Mouse (Mus musculus) hematopoietic stem cell, adult 5-6 weeks (primary cell): ENCODE measurements around the gene Olfr243. TPM values are rescaled to one million over a fixed set of nuclear protein-coding genes. Genes with fewer than 3 reads are reported as not detected.
"Not testable (repeated sequence)": the region's sequence is repeated elsewhere in the genome, so short reads cannot be mapped to it uniquely, and the experiment has no call there.

ENCODE experiments used
- ATAC-seq, 2 experiments: fragments of 125-278 bp in 1 of 2; replicated peaks in 1 of 2; 2 replicates each; pipeline ENCODE4 v1.8.0; 2016 to 2017; ENCODE audit warnings: inconsistent platforms in 2 of 2, mild to moderate bottlenecking in 2 of 2, moderate number of reproducible peaks in 2 of 2, low read depth in 1 of 2, moderate TSS enrichment in 1 of 2; ENCODE audit not compliant: low FRiP score in 2 of 2, poor library complexity in 2 of 2, severe bottlenecking in 2 of 2, insufficient read depth in 1 of 2, low TSS enrichment in 1 of 2
- total RNA-seq: library from RNA; stranded (forward); fragments of 172-1452, 232-1000 nt; gene quantifications from 2 replicates; pipeline ENCODE4 v1.2.3, GENCODE M21; 2017

Olfr243 gene
- total RNA-seq, result not detected in 2 replicates

- no peak for ATAC-seq
Observed at GRCm38 (mm10) chr7:103714371-103714770, at the start of gene Olfr243. Gene Olfr243 (plus strand): TSS chr7:103714671.

GRCm38 (mm10) chr7:103671091-103671490 is 43.4 kb upstream of the Olfr243 start, which contains the start of gene Olfr624:
Gene Olfr624 (minus strand): TSS chr7:103671191.
- ATAC-seq, result no peak

DNA sequence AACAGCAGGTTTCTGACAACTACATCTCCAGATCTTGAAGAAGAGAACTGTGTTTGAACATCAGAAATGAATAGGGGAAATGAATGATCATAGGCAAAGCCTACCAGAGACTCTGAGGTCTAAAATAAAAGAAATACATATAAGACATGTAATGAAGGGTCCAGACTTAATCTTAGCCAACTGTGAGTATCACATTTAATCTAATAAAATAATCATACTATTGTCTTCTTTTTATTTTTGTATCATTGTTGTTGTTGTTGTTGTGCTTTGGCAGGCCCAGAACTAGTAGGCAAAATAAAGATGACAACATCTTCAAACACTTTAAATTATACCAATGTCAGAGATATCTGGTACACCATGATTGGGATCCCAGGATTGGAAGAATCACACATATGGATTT is 32.1 kb upstream of the Olfr243 start, which contains the start of gene Olfr625-ps1:
TSS of gene Olfr625-ps1 (plus strand) at position 301 of the 400 bp plus-strand sequence.
- no peak for ATAC-seq

DNA sequence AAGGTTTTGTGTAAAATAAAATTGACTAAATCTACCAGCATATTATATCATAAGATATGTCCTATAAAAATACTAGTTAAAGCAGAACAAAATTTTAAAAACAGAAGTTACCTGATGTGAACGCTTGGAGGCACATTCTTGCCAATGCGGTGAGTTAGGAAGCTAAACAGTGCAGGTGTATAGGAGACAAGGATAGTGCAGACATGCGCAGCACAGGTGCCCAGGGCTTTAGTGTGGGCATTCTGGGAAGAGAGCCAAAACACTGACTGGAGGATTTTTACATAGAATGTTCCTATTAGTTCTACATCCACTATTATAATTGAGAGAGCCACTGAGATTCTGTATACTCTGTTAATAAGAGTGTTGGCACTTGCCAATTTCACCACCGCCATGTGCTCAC is 15.0 kb upstream of the Olfr243 start:
- no peak for ATAC-seq

DNA sequence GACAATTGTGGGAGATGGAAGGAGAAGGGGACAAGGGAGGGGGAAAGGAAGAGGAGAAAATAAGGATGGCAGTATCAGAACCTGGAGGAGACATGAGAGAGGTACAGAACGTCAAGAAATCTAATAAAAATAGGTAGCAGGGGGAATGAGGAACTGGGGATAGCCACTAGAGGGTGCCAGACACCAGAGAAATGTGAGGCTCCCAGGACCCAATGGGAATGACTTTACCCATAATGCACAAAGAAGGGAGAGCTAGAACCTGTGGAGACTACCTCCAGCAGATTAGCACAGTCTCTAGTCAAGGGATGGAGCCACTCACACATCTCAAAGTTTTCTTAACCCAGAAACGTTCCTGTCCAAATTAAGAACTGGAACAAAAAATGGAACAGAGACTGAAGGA is 2.4 kb upstream of the Olfr243 start:
- peak in 1 of 2 experiments; percentile 53; a peak in 1 of 4 replicates for ATAC-seq

DNA sequence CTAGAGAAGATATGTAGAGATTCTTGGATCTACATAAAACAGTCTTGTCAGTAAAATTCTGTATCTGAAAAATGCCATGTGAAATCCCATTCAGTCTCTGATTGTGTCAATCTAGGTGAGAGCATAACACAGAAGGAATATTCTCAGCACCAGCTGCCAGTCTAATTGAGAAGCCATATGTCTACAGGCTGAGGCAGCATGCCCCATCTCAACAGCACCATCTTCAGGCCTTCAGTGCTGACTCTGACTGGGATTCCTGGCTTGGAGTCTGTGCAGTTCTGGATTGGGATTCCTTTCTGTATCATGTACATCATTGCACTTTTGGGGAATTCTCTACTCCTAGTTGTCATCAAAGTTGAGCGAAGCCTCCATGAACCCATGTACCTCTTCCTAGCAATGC is 1.9 kb downstream of the Olfr243 start:
- not testable (repeated sequence) for ATAC-seq

- no peak for ATAC-seq
Observed at GRCm38 (mm10) chr7:103730074-103730473, 15.6 kb downstream of the Olfr243 start, which contains the start of gene Olfr628. Gene Olfr628 (plus strand): TSS chr7:103730374.

DNA sequence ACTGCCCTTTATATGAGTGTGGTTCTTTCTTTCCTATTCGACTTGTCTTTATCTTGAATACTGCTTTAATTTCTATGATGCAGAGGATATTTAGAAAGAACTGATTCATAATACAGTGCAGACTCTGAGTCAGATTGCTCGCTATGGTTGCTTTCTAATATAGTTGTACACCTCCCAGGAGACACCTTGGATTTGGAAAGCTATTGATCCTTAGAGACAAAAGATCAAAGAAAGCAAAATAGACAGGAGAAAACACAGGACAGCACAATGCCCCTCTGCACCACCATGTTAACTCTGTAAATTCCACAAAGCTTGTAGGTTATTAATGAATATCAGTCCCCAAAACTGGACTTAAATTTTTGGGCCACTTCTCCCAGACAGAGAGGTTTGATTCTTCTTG is 30.4 kb downstream of the Olfr243 start, which contains the start of gene Olfr629:
TSS of gene Olfr629 (minus strand) at position 101 of the 400 bp plus-strand sequence.
- ATAC-seq, result no peak

DNA sequence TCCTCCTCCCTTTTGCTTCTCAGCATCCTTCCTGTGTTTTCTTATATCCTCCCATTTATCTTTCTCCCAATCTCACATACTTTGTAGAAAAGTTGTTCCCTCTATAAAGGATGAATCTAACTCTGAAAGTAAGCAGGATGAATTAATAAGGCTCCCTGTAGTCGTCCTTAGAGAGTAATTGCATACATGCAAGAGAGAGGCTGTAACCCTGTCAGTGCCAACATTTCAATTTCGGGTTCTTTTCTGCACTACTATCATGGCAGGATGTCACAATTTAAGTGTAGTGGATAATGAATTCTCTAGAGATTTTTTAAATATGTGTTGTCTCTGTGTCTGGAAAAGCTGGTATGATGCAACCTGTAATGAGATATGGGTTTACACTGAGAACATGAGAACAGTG is 42.8 kb downstream of the Olfr243 start, which contains the start of gene Olfr630:
TSS of gene Olfr630 (minus strand) at position 101 of the 400 bp plus-strand sequence.
- no peak for ATAC-seq

DNA sequence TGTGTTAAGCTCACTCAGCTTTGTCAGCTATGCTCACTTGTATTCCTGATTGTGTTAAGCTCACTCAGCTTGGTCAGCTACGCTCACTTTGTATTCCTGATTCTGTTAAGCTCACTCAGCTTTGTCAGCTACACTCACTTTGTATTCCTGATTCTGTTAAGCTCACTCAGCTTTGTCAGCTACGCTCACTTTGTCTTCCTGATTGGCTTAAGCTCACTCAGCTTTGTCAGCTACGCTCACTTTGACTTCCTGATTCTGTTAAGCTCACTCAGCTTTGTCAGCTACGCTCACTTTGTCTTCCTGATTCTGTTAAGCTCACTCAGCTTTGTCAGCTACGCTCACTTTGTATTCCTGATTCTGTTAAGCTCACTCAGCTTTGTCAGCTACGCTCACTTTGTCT is 47.7 kb downstream of the Olfr243 start:
- ATAC-seq, result not testable (repeated sequence)

- not testable (repeated sequence) for ATAC-seq
Observed at GRCm38 (mm10) chr7:103767687-103768086, 53.2 kb downstream of the Olfr243 start.

Other genes with a start within 250 kb of the Olfr243 start
- gene Olfr608, start 244.8 kb upstream of the Olfr243 start, total RNA-seq, result not detected in 2 replicates
- not detected in 2 replicates for gene Olfr609, start 216.6 kb upstream of the Olfr243 start, total RNA-seq
- gene Olfr610, start 202.5 kb upstream of the Olfr243 start, total RNA-seq, result not detected in 2 replicates
- gene Olfr611, start 193.8 kb upstream of the Olfr243 start, total RNA-seq, result not detected in 2 replicates
- gene Olfr612, start 172.0 kb upstream of the Olfr243 start, total RNA-seq, result not detected in 2 replicates
- gene Olfr613, start 166.6 kb upstream of the Olfr243 start, total RNA-seq, result not detected in 2 replicates
- not detected in 2 replicates for gene Olfr615, start 158.6 kb upstream of the Olfr243 start, total RNA-seq
- not detected in 2 replicates for gene Olfr616, start 145.5 kb upstream of the Olfr243 start, total RNA-seq
- gene Olfr617, start 141.6 kb upstream of the Olfr243 start, total RNA-seq, result not detected in 2 replicates
- gene Olfr618, start 124.6 kb upstream of the Olfr243 start, total RNA-seq, result not detected in 2 replicates
- gene Olfr619, start 114.1 kb upstream of the Olfr243 start, total RNA-seq, result not detected in 2 replicates
- gene Olfr620, start 102.1 kb upstream of the Olfr243 start, total RNA-seq, result not detected in 2 replicates
- gene Olfr622, start 72.0 kb upstream of the Olfr243 start, total RNA-seq, result not detected in 2 replicates
- gene Olfr623, start 51.0 kb upstream of the Olfr243 start, total RNA-seq, result not detected in 2 replicates
- gene Olfr624, start 43.5 kb upstream of the Olfr243 start, total RNA-seq, result not detected in 2 replicates
- not detected in 2 replicates for gene Olfr625-ps1, start 32.0 kb upstream of the Olfr243 start, total RNA-seq
- gene Olfr628, start 15.7 kb downstream of the Olfr243 start, total RNA-seq, result not detected in 2 replicates
- gene Olfr629, start 30.3 kb downstream of the Olfr243 start, total RNA-seq, result not detected in 2 replicates
- not detected in 2 replicates for gene Olfr630, start 42.7 kb downstream of the Olfr243 start, total RNA-seq
- not detected in 2 replicates for gene Olfr69, start 56.9 kb downstream of the Olfr243 start, total RNA-seq
- gene Olfr68, start 65.0 kb downstream of the Olfr243 start, total RNA-seq, result 0.88 TPM in 1 of 2 replicates, not detected in the other
- not detected in 2 replicates for gene Olfr67, start 77.2 kb downstream of the Olfr243 start, total RNA-seq
- gene Hbb-bt, start 99.3 kb downstream of the Olfr243 start, total RNA-seq, result 14.9 and 19.7 TPM in 2 replicates
- 47.4 and 80.7 TPM in 2 replicates for gene Hbb-bs, start 113.4 kb downstream of the Olfr243 start, total RNA-seq
- not detected in 2 replicates for gene Hbb-bh2, start 125.8 kb downstream of the Olfr243 start, total RNA-seq
- not detected in 2 replicates for gene Hbb-bh1, start 128.5 kb downstream of the Olfr243 start, total RNA-seq
- gene Hbb-y, start 138.5 kb downstream of the Olfr243 start, total RNA-seq, result not detected in 2 replicates
- gene Olfr66, start 171.6 kb downstream of the Olfr243 start, total RNA-seq, result not detected in 2 replicates
- not detected in 2 replicates for gene Olfr64, start 179.8 kb downstream of the Olfr243 start, total RNA-seq
- not detected in 2 replicates for gene Olfr65, start 188.8 kb downstream of the Olfr243 start, total RNA-seq
- not detected in 2 replicates for gene Olfr631, start 214.2 kb downstream of the Olfr243 start, total RNA-seq
- gene Olfr632, start 219.7 kb downstream of the Olfr243 start, total RNA-seq, result 1.6 TPM in 1 of 2 replicates, not detected in the other
- not detected in 2 replicates for gene Olfr633, start 229.8 kb downstream of the Olfr243 start, total RNA-seq